ENCODE assay signal across 18 mouse cellular contexts in genomic region chr1:167247886-167248285, GRCm38 (mm10). TPM values are rescaled to one million over a fixed set of nuclear protein-coding genes. Genes with fewer than 3 reads are reported as not detected.
DNase-seq lines count a peak whose midpoint lies in the region; ATAC-seq and TF ChIP-seq lines count a peak whose summit lies in the region.
"Had no signal": no experiment of that assay in that cellular context is flagged by ENCODE, and none has a peak within 500 bp of the region (broad histone marks: within the 10 kb centered on the region; RNA-seq: fewer than 3 reads in every experiment).

No protein-coding gene starts in this region.

- no peaks in the 10 kb centered on the region for H3K9me3 ChIP-seq in lung, postnatal 0 days (ENCODE audit: low read length)
- no peaks in the 10 kb centered on the region for H3K9me3 ChIP-seq in stomach, postnatal 0 days (ENCODE audit: control insufficient read depth, low read length)
- H3K9me3 ChIP-seq: heart, embryonic 10.5 days; hindbrain, embryonic 15.5 days; limb, embryonic 13.5 days had no signal

- no peak overlapping the region for H3K4me3 ChIP-seq in lung, postnatal 0 days (ENCODE audit: low read depth, low read length)
- no peak overlapping the region for H3K4me3 ChIP-seq in lung, adult 2 months (replicated peaks; ENCODE audit: extremely low read depth, low read depth, low read length)
- no peak overlapping the region for H3K4me3 ChIP-seq in stomach, postnatal 0 days (ENCODE audit: low read depth, low read length)
- H3K4me3 ChIP-seq: heart, embryonic 10.5 days; hindbrain, embryonic 15.5 days; limb, embryonic 13.5 days had no signal

- 0 out of 2 replicates have a peak overlapping the region, but pooled peaks have one; percentile 35 for H3K27ac ChIP-seq in lung, postnatal 0 days (ENCODE audit: low read length)
- no peak overlapping the region for H3K27ac ChIP-seq in stomach, postnatal 0 days (replicated peaks)
- H3K27ac ChIP-seq: heart, embryonic 10.5 days; hindbrain, embryonic 15.5 days; kidney, postnatal 0 days; limb, embryonic 13.5 days had no signal

- H3K4me1 ChIP-seq in lung, postnatal 0 days (ENCODE audit: insufficient read depth, low read depth, low read length): peaks cover 19% of the 10 kb centered on the region; the same call in 1 of the 2 replicates
- peaks cover 4% of the 10 kb centered on the region for H3K4me1 ChIP-seq in lung, adult 2 months (ENCODE audit: control insufficient read depth, insufficient read depth, low read length)
- peaks cover 9% of the 10 kb centered on the region for H3K4me1 ChIP-seq in stomach, postnatal 0 days (replicated peaks; ENCODE audit: control insufficient read depth, insufficient read depth)

- TF ChIP-seq CTCF in lung, postnatal 0 days (IDR thresholded peaks at IDR 0.05): no peak
- no peak for TF ChIP-seq CTCF in lung, adult 2 months (IDR thresholded peaks at IDR 0.05; ENCODE audit: insufficient read depth, low read length)
- TF ChIP-seq CTCF in stomach, postnatal 0 days (IDR thresholded peaks at IDR 0.05; ENCODE audit: low read depth): no peak

- TF ChIP-seq EP300 in lung, postnatal 0 days (IDR thresholded peaks at IDR 0.05): no peak
- no peak for TF ChIP-seq EP300 in stomach, postnatal 0 days (optimal IDR thresholded peaks at IDR 0.05)

- no peak overlapping the region for H3K4me2 ChIP-seq in lung, postnatal 0 days (replicated peaks; ENCODE audit: low read depth, low read length)
- no peak overlapping the region for H3K4me2 ChIP-seq in stomach, postnatal 0 days (replicated peaks; ENCODE audit: low read depth)
- H3K4me2 ChIP-seq: hindbrain, embryonic 15.5 days; limb, embryonic 13.5 days had no signal

- DNase-seq in frontal cortex, postnatal 25 days (ENCODE audit: low spot score in 2 of 2): no peak
- no peak for DNase-seq in lung, postnatal 0 days (ENCODE audit: low spot score)
- DNase-seq in lung, adult 2 months: no peak
- peak; percentile 16 for DNase-seq in stomach, postnatal 0 days (ENCODE audit: low spot score)
- no peak for DNase-seq in right cerebral cortex, adult 2 months (ENCODE audit: low spot score in 2 of 2)
- DNase-seq: adrenal gland, postnatal 14 days; cerebellum, adult 18-20 months; cerebellum, postnatal 36 days; gastrocnemius, postnatal 36 days; heart, postnatal 36 days; retina, postnatal 1 day had no signal

- WGBS in lung, postnatal 0 days: 83% methylated on average over 9 of the region's 9 CpGs
- WGBS in lung, adult 2 months: 91% methylated on average over 9 of the region's 9 CpGs
- WGBS in stomach, postnatal 0 days: 78% methylated on average over 9 of the region's 9 CpGs

- no peak for TF ChIP-seq POLR2A in lung, adult 2 months (IDR thresholded peaks at IDR 0.05; ENCODE audit: borderline replicate concordance, extremely low read depth, low read depth, low read length)

- H3K36me3 ChIP-seq in lung, postnatal 0 days (ENCODE audit: insufficient read depth, low read length): no peaks in the 10 kb centered on the region
- H3K36me3 ChIP-seq in stomach, postnatal 0 days (ENCODE audit: control insufficient read depth, insufficient read depth, low read length): no peaks in the 10 kb centered on the region
- H3K36me3 ChIP-seq: heart, embryonic 10.5 days; hindbrain, embryonic 15.5 days; limb, embryonic 13.5 days had no signal

- ATAC-seq in frontal cortex, adult (ENCODE audit: low TSS enrichment): peak; percentile 29; the same call in 1 of the 2 replicates
- no peak for ATAC-seq in lung, postnatal 0 days
- ATAC-seq in stomach, postnatal 0 days (ENCODE audit: low FRiP score, low TSS enrichment): no peak
- no peak for ATAC-seq in megakaryocyte, adult 5-6 weeks (ENCODE audit: poor library complexity, severe bottlenecking)
- ATAC-seq: intestine, embryonic 16.5 days had no signal

- H3K9ac ChIP-seq in lung, postnatal 0 days (replicated peaks; ENCODE audit: low read depth): no peak overlapping the region
- no peak overlapping the region for H3K9ac ChIP-seq in stomach, postnatal 0 days (ENCODE audit: low read length)
- H3K9ac ChIP-seq: hindbrain, embryonic 15.5 days; limb, embryonic 13.5 days had no signal

- H3K27me3 ChIP-seq in lung, postnatal 0 days (replicated peaks; ENCODE audit: insufficient read depth, low read length): no peaks in the 10 kb centered on the region
- H3K27me3 ChIP-seq in stomach, postnatal 0 days (ENCODE audit: control insufficient read depth, insufficient read depth, low read length): no peaks in the 10 kb centered on the region
- H3K27me3 ChIP-seq: hindbrain, embryonic 15.5 days; limb, embryonic 13.5 days had no signal

RNA-seq across cellular contexts. Expression of gene Uck2, which starts 37.2 kb away (rescaled TPM):
- polyA plus RNA-seq in lung, postnatal 0 days (2015; fragmentation: Nextera tagmentation; extraction: Ambion mirVana): 21.6 and 22.9 TPM in 2 replicates
- polyA plus RNA-seq in lung, adult 2 months (2012; rRNA removed): 12.6 and 17.4 TPM in 2 replicates
- polyA plus RNA-seq in stomach, postnatal 0 days (2015; fragmentation: Nextera tagmentation; extraction: Ambion mirVana): 49.4 and 52.5 TPM in 2 replicates
- total RNA-seq in megakaryocyte, adult 5-6 weeks (2015): 71.2 and 79.5 TPM in 2 replicates
- 75.3 and 77.6 TPM in 2 replicates for total RNA-seq in megakaryocyte, adult 5-6 weeks (2017)
